Mouse (Mus musculus): ENCODE measurements at regions not wholly inside any gene's neighbourhood (a gene's known extent, or its start where the extent isn't known, plus 50 kb on each side); places are given as distances from the start of the nearest gene placed in this dataset.
"Not testable (repeated sequence)": the region's sequence is repeated elsewhere in the genome, so short reads cannot be mapped to it uniquely, and the experiment has no call there.

DNA sequence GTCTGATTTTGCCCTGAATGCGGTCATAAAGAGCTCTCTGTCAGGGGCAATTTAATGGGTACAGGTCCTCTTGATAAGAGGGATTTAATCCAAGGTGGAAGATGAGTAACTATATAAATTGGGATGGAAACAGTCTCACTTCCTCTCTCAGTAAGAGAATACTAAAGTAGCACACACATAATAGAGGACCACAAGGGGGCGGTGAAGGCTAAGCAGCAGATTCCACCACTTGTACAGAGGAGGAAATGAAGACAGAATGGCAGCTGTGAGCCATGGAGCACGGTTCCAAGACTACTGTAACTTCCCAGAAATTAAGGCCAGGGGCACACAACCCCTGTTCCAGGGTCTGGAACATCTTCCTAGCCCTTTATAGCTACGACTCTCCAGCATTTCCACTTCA, 262.6 kb upstream of the Ywhaq start:
- H3K27me3 ChIP-seq (replicated peaks); H3K4me1 ChIP-seq; H3K4me3 ChIP-seq (replicated peaks); H3K36me3 ChIP-seq (replicated peaks; ENCODE audit: low read length); H3K9me3 ChIP-seq: not testable (repeated sequence)

DNA sequence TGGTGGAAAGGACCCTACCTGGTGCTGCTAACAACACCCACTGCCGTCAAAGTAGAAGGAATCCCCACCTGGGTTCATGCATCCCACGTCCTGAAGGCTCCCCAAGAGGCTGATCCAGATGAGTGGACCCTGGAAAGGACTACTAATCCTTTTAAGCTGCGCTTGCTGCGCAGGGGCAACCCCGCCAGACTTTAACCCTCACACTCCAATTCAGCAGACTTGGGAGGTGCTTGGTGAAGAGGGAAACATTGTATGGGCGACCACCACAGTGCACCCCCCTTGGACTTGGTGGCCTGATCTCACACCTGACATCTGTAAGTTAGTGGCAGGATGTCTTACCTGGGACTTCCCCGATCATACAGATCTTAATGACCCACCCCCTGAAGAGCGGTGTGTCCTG, 231.9 kb upstream of the Ywhaq start:
- H3K27me3 ChIP-seq (replicated peaks); H3K36me3 ChIP-seq (replicated peaks; ENCODE audit: low read length); H3K4me1 ChIP-seq; H3K4me3 ChIP-seq (replicated peaks): not testable (repeated sequence)
- H3K9me3 ChIP-seq: peaks cover 53% of the 10 kb centered on the region

DNA sequence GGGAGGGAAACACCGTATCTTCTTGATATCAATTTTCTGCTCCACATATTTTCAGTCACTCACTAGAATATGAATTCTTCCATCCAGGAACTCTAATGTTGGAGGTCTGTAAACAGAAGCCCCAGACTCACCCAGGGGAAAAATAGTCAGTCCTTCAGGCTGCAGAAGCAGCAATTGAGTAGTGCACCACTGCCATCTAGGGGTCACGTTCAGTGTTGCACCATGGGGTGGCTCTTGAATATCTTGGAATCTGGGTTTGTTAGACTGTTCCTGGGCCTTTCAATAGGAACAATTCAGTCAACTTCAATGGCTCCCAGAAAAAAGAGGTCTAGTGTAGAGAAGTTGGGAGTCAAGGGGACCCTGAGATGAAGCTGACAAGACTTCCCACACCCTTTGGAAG, 196.3 kb upstream of the Ywhaq start:
- not testable (repeated sequence) for H3K36me3 ChIP-seq (replicated peaks; ENCODE audit: low read length); H3K4me1 ChIP-seq; H3K9me3 ChIP-seq; H3K27me3 ChIP-seq (replicated peaks); H3K4me3 ChIP-seq (replicated peaks)

DNA sequence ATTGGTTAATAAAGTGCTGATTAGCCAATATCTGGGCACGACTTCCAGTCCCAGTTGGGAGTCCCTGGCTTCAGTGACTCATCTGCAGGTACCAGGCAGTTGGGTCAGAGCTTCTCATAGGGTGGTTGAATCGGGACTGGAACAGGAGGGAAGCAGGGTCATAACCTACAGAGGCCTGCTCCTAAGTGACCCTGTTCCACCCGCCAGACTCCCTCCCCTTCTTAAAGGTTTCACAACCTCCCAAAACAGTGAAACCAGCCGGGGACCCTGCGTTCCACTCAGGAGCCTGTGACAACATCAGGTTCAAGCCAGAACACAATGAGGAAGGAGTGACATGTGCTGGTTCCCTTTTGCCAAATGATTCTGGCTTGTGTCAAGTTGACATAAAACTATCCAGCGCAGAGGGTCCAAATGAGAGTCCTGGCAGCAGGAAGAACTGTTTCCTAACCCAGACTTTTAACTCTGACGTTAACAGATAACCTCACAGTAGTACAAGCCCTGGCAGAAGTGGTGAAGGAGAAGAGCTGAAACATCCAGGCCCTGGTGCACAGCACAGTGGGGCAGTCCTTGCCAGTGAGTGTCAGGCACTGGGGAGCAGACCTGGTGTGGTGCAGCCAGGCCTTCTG, 151.1 kb upstream of the Ywhaq start:
- Histone ChIP-seq H3K9me3 (peaks cover 18% of the 10 kb centered on the region), H3K27me3 (replicated peaks) (no peaks in the 10 kb centered on the region), H3K36me3 (replicated peaks; ENCODE audit: low read length) (no peaks in the 10 kb centered on the region), H3K4me1 (no peaks in the 10 kb centered on the region), H3K4me3 (replicated peaks) (no peak overlapping the region)
- TF ChIP-seq FLI1 (IDR thresholded peaks at IDR 0.05; ENCODE audit: low read length) (no peak), GATA1 (IDR thresholded peaks at IDR 0.05; ENCODE audit: borderline replicate concordance, low read length) (no peak)

DNA sequence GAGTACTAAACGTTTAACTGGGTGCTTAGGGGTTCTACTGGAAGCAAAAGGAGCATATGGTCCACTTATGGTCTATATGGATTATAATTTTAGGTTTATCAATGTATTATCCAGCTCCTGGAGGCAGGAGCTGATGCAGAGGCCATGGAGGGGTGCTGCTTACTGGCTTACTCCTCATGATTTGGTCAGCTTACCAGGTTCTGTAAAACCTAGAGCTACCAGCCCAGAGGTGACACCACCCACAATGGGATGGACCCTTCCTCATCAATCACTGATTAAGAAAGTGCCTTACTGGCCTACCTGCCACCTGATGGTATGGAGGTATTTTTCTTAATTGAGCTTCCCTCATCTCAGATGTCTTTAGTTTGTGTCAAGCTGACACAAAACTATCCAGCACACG, 126.5 kb upstream of the Ywhaq start:
- not testable (repeated sequence) for H3K4me3 ChIP-seq (replicated peaks); H3K9me3 ChIP-seq; H3K27me3 ChIP-seq (replicated peaks); H3K4me1 ChIP-seq; H3K36me3 ChIP-seq (replicated peaks; ENCODE audit: low read length)

DNA sequence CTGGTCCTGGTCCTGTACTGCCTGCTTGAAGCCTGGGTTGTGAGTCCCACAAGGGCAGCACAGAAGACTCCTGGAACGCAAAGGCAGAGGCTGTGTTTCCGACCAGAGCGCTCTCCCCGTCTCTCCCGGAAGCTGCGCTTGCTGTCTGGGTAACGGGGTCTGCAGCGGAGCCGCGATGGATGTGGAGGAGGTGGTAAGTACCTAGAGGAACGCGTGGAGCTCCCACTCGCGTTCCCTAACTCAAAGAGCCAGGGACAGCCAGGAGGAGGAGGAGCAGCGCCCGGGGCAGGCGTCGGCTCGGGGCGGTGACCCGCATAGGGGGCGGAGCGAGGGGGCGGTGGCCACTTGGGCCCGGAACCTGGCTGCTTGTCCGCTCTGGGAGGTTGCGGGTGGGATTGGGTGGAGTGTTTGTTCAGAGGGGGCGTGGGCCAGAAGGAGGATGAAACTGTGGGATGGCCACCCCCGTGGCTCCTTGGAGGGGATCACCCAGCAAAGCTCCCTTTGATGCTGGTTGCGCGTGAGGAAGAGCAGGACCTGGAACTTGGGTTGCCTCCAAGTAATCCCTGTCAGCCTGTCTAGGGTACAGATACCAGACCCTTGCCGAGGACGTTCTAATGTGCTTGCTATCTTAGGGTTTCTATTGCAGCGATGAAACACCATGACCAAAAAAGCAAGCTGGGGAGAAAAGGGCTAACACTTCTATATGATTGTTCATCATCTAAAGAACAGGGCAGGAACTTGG, 125.9 kb upstream of the Ywhaq start:
- H3K9me3 ChIP-seq; H3K4me1 ChIP-seq; H3K36me3 ChIP-seq (replicated peaks; ENCODE audit: low read length); H3K27me3 ChIP-seq (replicated peaks): not testable (repeated sequence)
- peak overlapping the region; percentile 93 for H3K4me3 ChIP-seq (replicated peaks)

DNA sequence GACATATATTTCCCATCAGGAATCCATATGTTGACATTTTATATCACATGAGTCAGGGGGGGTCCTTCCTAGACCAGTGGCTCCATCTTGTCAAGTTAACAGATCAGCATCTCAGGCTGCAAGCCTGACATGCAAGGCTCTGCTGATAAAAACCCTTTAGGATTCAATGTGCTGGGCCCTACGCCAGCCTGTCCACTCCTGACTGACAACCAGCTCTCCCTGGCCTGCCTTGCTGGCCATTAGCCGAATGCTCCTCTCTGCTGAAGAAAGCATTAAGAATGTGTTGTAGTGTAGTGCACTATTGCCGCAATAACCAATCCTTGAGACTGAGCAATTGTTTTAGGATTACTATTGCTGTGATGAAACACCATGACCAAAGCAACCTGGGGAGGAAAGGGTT, 114.3 kb upstream of the Ywhaq start:
- TF ChIP-seq GATA1 (IDR thresholded peaks at IDR 0.05; ENCODE audit: borderline replicate concordance, low read length): no peak

DNA sequence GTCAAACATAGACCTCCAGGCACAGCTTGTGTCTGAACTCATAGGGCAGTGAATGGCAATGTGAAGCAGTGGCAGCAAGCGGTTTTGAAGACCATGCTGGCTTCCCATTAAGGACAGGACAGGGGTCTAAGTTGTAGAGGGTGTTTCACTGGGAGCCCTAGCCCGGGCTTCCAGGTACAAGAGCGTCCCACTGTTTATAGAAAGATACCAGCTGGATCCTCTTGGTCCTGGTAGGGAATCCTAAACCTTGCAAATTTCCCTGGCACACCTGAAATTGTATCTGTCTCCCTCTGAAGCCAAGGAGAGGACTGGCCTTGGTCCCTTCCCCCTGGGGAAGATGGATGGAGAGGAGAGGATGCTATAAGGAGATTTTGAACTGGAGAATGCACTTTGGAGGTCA, 111.9 kb upstream of the Ywhaq start:
- not testable (repeated sequence) for H3K27me3 ChIP-seq (replicated peaks); H3K9me3 ChIP-seq; H3K4me3 ChIP-seq (replicated peaks); H3K36me3 ChIP-seq (replicated peaks; ENCODE audit: low read length); H3K4me1 ChIP-seq

More for the DNA sequence above, 114.3 kb upstream of the Ywhaq start:
- Histone ChIP-seq H3K27me3 (replicated peaks) (no peaks in the 10 kb centered on the region), H3K9me3 (peaks cover 7% of the 10 kb centered on the region), H3K4me3 (replicated peaks) (no peak overlapping the region), H3K36me3 (replicated peaks; ENCODE audit: low read length) (no peaks in the 10 kb centered on the region), H3K4me1 (no peaks in the 10 kb centered on the region)

DNA sequence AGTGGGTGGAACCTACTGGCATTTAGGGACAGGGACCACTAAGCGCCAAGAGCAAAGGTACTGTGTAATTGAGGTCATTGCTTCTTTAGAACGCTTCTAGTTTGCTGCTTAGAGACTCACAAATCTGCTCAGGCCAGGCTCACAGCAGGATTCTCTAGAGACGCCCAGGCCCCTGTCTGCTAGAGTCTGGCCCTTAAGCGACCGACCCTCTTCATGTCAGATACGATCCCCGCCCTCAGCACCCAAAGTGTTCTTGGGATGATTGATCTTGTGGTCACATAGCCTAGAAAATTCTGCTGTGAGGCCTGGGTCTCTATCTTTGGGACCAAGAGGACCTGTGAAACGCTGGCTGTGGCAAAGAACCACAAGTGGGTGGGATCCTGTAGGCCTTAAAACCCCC, 109.9 kb upstream of the Ywhaq start:
- H3K4me1 ChIP-seq; H3K9me3 ChIP-seq; H3K27me3 ChIP-seq (replicated peaks); H3K36me3 ChIP-seq (replicated peaks; ENCODE audit: low read length); H3K4me3 ChIP-seq (replicated peaks): not testable (repeated sequence)

DNA sequence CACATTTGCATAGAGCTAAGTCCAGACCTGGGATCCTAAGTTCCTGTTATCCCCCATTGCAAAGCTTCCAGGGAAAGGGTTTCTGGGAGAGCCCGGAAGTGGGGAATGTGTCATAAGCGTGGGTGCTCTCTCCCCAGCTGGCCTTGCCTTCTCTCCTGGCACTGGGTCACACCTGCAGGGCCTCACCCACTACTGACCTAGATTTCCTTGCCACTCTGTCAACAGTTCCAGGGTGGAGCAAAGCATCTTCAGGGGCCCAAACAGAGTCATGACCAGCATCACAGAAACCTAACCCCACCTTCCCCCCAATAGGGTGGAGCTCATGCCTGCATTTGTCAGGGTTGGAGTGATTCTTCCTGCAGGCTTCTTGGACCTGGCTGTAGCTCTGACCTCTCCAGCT, 109.5 kb upstream of the Ywhaq start:
- not testable (repeated sequence) for H3K36me3 ChIP-seq (replicated peaks; ENCODE audit: low read length); H3K4me3 ChIP-seq (replicated peaks); H3K27me3 ChIP-seq (replicated peaks); H3K4me1 ChIP-seq; H3K9me3 ChIP-seq

DNA sequence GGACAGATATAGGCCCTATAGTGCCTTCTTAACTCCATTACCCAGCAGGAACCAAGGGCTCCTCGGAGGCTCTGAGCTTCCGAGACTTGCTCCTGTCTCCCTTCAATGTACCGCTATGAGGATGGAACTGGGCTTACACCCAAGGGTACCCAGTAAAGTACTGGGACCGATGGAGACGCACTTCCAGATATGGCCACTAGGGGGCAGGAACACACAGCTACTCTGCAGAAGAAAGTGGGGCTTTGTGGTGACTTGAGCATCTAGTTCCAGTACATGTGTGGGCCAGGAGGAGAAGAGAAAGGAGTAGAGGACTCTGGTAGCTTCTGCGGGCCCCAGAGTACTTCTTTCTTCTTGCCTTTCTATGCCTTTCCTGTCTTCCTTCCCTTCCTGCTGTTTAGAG, 108.1 kb upstream of the Ywhaq start:
- not testable (repeated sequence) for H3K9me3 ChIP-seq; H3K4me1 ChIP-seq; H3K4me3 ChIP-seq (replicated peaks); H3K36me3 ChIP-seq (replicated peaks; ENCODE audit: low read length); H3K27me3 ChIP-seq (replicated peaks)

DNA sequence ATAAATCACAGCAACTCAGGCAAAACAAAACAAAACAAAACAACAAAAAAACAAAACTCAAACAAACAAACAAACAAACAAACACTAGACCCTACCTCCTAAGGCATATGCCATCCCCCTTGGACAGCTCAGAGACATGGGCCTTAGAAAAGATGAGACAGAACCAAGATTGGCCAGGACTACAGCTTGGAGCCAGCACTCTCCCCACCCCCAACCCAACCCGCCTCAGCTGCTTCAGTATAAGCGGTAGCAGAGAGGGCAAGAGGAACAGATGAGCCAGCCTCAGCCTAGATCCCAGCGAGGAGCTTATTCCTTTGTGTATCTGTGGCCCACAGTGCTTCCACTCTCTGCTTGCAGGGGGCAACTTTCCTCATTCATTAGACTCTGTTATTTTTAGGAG, 105.2 kb upstream of the Ywhaq start:
- TF ChIP-seq FLI1 (IDR thresholded peaks at IDR 0.05; ENCODE audit: low read length): no peak
- no peak for TF ChIP-seq GATA1 (IDR thresholded peaks at IDR 0.05; ENCODE audit: borderline replicate concordance, low read length)
- Histone ChIP-seq H3K4me3 (replicated peaks) (no peak overlapping the region), H3K9me3 (peaks cover 8% of the 10 kb centered on the region), H3K27me3 (replicated peaks) (no peaks in the 10 kb centered on the region), H3K36me3 (replicated peaks; ENCODE audit: low read length) (no peaks in the 10 kb centered on the region), H3K4me1 (no peaks in the 10 kb centered on the region)

All from megakaryocyte, embryonic 14.5 days (primary cell).